Mouse (Mus musculus): Measurements from ENCODE around the gene Rora. TPM values are rescaled to one million over a fixed set of nuclear protein-coding genes. Genes with fewer than 3 reads are reported as not detected.

Rora gene
- polyA plus RNA-seq, 2 experiments from 2014 or later, result 63.0 TPM

DNA sequence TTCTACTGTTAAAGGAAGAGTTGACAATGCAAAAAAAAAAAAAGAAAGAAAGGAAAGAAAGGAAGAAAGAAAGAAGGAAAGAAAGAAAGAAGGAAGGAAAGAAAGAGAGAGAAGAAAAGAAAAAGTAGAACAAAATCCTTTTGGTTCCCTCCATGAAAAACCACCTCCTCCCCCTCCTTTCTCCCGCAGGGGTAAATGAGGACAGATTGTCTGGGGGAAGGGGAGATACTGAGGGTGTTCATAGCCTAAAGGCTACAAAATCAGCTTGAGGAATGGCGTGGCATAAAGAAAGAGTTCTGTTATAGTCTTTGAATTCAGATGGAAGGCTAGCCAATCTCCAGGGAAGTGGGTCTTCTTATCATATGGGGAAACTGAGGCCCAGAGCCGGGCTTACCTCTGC is 107.3 kb downstream of the Rora start:
- ATAC-seq, result no peak

- ATAC-seq, result no peak
Measured at GRCm38 (mm10) chr9:68761672-68762071, 108.1 kb downstream of the Rora start.

- no peak for ATAC-seq
Measured at GRCm38 (mm10) chr9:68765595-68765994, 112.0 kb downstream of the Rora start.

DNA sequence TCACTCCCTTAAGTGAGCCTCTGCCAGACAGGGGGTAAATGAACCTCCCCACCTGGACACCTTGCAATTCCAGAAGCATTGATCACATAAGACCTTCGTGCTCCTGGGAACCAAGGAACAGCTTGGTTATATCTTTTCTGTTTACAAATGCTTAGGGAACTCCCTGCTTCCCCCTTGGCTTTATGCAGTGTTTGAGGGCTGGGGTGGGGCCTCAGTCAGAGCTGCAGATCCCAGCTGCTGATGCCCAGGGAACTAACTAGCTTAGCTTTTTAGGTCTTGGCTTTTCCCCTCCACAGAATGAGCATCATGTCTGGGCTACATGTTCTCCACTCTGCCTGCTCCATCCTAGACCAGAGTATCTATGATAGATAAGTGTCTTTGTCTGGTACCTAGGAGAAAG is 116.1 kb downstream of the Rora start:
- ATAC-seq, result no peak

DNA sequence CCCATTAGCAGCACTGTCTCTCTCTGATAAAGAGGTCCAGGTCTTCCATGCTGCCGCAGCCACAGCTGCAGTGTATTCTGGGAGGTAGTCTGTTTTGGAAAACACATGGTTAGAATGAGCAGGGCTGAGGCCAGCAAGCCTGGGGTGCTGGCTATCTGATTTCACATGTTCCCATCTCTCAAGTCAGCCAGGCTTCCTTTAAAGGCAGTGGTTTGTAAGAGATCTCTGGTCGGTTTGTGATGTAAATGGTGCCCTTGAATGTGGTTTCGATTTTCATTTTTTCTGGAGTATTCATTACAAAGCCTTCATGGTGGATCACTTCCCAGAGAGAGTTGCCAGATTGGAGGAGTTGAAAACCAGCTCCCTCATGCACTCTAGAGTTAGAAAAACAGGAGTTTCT is 117.8 kb downstream of the Rora start:
- no peak for ATAC-seq

DNA sequence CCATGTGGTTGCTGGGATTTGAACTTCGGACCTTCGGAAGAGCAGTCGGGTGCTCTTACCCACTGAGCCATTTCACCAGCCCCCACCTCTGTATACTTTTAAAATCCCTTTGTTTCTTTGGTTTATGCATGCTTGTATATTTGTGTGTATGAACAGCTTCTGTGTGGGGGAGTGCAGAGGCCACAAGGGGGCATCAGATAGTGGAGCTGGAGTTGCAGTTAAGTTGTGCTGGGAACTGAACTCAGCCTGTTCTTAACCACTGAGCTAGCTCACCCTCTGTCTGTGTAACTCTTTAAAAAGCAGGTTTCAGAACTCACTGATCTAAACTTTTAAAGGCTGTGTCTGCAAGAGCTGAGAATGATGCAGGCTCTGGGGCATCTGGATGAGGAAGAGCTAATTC is 120.2 kb downstream of the Rora start:
- no peak for ATAC-seq

DNA sequence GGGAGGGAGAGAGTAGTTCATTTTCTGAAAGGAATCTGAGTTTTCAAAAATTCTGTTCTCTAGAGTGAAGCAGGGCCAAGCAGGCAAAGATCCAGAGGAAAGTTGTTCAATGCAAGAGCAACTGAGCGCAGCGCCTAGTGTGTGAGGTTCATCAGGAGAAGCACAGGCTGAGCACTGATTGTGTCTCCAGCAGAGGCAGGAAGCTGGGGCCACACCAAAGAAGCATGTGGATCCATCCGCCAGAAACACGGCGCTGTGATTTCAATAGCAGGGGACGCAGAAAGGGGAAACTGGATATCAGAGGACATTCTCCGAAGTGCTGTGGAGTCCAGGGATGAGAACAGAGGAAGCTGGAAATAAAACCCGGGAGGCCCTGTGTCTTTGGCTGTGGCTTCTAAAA is 128.4 kb downstream of the Rora start:
- ATAC-seq, result no peak

DNA sequence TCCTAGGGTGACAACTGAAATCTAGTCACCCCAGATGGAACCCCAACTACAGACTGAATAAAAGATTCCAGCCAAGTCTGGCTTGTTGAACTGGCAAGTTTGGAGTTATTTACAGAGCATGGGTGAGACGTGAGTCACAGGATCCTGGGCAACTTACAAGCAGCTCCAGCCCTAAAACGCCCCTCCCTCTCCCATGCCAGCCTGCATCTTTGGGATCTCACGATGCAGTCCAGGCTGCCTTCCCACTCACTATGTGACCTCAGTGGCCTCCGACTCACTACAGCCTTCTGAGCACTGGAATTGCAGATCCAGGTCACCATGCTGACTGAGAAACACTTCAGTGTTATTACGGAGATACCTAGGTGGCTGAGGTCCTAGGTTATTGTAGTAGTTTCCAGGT is 129.0 kb downstream of the Rora start:
- ATAC-seq, result no peak

DNA sequence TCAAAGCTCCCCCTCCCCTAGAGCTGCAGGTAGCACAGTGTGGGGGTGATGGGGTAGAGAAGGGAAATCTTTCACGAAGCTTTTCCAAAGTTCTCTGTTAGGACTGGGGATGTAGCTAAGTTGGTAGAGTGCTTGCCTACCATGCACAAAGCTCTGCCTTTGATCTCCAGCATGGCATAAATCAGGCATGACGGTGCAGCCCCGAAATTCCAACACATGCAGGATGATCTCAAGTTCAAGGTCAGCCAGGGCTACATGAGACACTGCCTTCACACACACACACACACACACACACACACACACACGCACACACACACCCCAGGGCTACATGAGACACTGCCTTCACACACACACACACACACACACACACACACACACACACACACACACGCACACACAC is 129.7 kb downstream of the Rora start:
- ATAC-seq, result no peak

DNA sequence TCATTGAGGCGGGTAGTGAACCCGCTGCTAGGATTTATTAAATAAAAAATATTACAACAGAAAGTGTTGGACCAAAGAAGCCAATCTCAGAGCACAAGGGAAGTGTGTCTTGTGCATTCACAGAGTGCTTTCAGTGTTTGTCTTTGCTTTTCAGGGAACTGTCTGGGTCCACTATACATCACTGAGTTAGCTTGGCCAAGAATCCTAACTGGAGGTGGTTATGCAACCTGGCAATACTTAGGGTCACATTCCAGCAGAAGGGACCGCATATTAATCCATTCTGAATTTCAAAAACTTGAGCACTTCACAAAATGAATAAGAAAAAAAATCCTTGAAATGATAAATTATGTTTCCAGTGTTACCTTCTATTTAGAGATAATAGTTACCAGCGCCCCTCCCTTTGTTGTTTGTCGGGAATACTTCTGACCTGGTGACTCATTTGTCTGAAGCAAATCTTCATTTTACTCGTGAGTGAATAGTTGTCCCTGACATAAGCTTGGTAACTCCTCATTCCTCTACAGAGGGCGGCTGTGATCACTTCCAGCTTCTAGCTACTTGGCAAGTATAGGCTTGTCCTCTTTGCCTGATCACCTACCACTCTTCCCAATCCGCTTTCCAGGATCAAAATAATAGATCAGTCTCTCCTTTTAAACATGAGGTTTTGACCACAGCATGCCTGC is 133.2 kb downstream of the Rora start:
- ATAC-seq, result no peak

- ATAC-seq, result no peak
Measured at GRCm38 (mm10) chr9:68787665-68788064, 134.1 kb downstream of the Rora start.

DNA sequence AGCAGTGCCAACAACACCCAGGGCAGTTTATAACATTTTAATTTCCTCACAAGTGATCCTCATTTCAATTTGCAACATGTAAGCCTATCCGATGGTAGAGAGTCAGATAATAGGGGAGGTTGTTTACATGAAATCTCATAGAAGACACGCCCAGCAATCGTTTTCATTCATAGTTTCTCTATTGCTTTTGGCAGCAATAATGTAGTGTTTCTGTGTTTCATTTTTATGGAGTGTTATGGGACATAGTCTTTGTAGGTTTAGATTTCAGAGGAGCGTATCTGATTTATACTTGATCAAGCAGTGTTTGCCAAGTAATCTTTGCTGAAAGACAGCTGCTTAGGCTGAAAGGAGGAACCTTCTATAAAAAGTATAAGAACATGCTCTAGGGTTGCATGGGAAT is 137.3 kb downstream of the Rora start:
- no peak for ATAC-seq

DNA sequence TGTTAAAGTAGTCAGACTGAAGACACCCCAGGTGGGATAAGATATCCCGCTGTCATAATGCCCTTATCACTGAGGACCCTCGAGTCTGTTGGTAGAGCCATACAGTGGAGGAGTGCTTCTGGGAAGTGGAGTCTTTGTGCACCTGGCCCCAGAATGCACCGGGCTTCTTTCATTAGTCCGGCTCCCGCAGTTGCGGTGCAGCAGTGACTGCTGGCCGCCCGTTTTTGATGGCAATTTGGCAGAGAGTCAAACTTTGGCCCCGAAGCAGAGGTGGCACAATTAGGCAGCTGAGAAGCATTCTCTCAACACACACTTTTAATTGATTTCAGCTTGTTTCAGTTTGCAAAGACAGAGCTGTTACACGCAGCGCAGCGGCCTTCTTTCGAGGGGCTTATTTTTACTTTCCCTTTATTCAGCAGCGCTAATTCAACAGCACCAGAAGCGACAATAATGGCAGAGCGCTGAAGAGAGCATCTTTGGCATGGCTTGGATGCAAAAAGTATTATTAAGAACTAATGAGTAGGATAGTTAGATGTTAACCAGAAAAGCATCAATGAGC is 138.5 kb downstream of the Rora start:
- ATAC-seq, result no peak

- no peak for ATAC-seq
Measured at GRCm38 (mm10) chr9:68795314-68795713, 141.7 kb downstream of the Rora start.

GRCm38 (mm10) chr9:68798221-68798620 is 144.6 kb downstream of the Rora start:
- ATAC-seq, result no peak

DNA sequence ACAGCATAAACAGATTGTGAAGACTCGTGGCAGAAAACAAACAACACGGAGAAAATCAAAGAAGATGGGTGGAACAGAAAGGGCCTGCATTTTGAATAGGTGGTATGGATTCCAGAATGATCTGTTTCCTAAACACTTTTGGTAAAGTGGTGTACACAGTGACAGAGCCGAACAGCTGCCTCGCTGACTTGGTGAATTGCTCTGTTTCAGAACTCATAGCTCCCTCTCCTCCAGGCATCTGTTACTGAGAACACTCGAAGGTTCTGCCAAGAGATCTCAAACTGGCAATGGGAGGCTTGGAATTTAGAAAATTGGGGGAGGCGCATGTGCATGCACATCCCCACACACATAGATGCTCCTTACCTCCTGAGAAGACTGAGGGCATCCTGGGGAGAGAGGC is 145.5 kb downstream of the Rora start:
- ATAC-seq, result no peak

DNA sequence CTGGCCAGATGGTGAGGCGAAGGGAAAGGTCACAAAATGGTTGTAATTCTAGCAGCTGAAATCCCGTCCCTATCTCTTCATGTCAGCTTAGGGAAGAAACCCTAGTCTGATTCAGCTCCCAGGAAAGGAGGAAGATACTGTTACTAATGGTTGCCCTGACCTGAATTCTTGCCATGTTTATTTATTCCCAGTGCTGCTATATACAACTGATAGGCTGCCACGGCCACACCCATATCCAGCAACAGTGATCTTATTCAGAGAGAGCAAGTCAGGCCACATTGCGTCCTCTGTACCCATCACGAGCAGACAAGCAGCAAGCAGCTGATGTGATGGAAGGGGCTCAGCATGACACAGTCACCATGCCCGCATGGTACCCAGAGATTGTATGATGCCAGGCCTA is 150.6 kb downstream of the Rora start:
- ATAC-seq, result no peak

DNA sequence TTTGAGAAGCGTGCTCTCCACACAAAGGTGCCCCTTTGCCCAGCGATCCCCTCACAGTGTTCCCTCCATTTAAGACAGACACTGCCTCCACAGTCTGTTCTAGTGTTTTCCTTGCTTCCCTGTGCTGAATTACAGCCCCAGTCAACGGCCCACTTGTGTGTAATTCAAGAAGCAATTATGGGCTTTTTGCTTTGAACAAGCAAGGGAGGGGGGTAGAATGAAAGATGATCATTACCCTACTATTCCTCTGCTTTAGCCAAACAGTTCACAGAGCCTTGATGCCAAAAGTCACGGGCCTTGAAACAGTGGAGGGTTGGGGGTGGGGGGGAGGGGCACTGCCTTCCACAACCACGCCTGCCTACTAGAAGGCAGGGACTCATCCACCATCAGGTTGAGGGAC is 152.2 kb downstream of the Rora start:
- ATAC-seq, result no peak

DNA sequence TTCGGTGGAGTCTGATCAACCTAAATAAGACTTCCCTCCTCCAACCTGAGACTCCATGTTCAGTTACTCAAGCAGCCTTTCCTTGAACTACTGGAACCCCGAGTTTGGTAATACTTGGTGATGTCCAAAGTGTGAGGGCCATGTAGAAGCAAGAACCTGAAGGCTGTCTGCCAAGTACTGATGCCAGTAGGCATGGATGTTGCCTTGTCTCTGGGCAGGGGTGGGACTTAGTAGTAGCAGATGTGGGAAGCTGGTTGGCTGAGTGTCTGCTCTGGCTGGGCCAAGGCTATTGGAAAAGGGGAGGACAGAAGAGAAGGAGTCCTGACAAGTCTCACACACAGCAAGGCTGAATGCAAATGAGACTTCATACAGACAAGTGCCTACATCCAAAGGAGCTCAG is 154.1 kb downstream of the Rora start:
- ATAC-seq, result no peak

DNA sequence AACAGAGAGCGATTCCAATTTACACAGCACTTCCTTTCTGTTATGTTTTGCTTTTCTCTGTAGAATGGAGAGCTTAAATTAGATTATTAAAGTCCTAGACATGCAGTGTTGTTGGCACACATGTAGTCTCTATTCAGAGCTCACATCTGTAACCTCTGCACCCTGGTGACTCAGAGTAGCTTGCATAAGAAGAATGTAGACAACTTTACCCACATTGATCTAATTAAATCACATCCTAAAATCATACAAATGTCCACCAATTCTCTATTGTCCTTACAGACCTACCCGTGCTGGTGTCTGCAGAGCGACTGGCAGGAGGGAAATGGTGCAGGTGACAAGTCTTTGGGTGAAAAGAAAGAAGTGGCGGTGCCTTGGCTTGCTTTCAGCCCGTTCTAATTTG is 155.9 kb downstream of the Rora start:
- no peak for ATAC-seq

DNA sequence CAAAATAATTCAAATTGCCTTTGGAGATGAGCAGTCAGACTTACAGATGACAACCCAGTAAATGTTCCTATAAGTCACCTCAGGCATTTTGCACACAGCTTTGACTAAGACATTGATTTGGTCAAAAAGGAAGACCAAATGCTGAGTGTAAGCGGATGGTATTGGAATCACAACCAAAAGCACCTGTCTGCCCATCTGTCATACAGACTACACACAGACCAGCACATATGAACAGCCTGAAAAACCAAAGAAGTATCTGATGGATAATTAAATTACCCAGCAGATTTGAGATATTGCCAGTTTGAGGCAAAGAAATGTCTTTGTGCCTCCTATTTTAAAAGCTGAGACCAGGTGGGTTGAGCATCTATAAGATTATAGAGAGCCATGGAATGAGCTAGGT is 161.1 kb downstream of the Rora start:
- ATAC-seq, result no peak

- ATAC-seq, result no peak
Measured at GRCm38 (mm10) chr9:68815877-68816276, 162.3 kb downstream of the Rora start.

DNA sequence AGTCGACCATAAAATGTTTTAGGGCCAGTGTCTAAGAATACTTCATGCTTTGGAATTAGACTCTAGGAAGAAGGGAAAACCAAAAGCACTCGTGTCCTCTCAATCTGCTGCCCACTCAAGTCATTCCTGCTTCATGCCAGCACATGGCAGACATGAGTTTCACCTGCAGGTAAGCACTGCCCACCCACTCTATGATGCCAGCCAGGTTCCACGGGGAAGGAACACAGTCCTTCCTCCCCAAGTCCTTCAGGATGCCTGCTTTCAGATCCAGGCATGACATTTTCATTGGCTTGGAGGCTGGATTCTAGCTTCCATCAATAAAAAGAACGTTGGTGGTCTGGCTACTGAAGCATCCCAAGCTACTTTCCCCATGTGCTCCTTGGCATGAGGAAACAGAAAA is 166.4 kb downstream of the Rora start:
- no peak for ATAC-seq

DNA sequence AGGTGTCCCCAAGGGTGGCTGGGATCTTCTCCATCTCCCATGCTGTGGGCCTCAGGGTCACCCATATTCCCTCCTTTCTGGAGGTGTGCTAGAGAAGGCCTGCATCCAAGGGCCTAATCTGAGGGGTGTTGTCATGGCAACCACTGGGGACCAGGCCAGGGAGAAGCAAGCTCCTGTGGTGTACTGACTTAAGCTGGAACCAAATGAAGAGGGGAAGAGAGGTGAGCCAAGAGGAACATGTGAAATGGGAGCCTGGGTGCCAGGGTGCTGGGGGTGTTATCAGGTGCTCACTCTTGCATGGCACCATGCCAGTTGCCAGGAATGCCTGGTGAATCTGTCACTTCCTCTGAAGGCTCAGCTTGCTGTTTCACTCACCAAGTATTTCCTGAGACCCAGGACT is 166.9 kb downstream of the Rora start:
- no peak for ATAC-seq

DNA sequence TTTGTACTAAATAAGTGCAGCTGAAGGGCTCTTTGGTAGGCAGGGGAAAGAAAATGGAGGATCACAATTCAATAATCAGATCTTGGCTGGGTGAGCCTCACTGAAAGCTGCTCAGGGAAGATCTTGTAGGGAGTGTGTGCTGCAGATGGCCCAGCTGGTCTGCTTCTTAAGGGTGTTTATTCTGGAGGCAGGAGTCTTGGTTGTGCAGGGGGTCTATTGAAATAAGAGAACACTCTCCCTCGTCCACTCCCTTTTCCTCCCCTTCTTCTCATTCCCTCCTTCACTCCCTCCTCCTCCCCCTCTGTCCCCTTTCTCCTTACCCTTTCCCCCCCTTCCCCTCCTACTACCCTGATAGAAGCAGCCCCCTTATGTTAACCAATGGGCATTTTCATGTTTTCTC is 167.8 kb downstream of the Rora start:
- ATAC-seq, result no peak

Data from activated CD4-positive, CD25-positive, alpha-beta regulatory T cell, adult 4 months (primary cell).